Mouse (Mus musculus) forebrain, embryonic 12.5 days (tissue): ENCODE measurements around the gene Mr1. TPM values are rescaled to one million over a fixed set of nuclear protein-coding genes. Genes with fewer than 3 reads are reported as not detected.

Source experiments
- polyA plus RNA-seq: library from polyadenylated mRNA; unstranded; fragments of >200 nt; fragmentation: Nextera tagmentation; extraction: Ambion mirVana; gene quantifications from 2 replicates; pipeline ENCODE4 v1.2.1, GENCODE M21; 2016

The Mr1 gene
- polyA plus RNA-seq, 1 experiment from 2014 or later: 1.3 TPM

Other genes starting within 250 kb of the Mr1 start
- gene Ier5, start 47.2 kb downstream of the Mr1 start, polyA plus RNA-seq: 15.2 and 19.2 TPM in 2 replicates
- 113 and 124 TPM in 2 replicates for gene Stx6, start 11.9 kb upstream of the Mr1 start, polyA plus RNA-seq
- gene BC034090, start 97.6 kb upstream of the Mr1 start, polyA plus RNA-seq: 2.9 and 4.5 TPM in 2 replicates